24 mouse cellular contexts compared by ENCODE assay signal in the genomic region with DNA sequence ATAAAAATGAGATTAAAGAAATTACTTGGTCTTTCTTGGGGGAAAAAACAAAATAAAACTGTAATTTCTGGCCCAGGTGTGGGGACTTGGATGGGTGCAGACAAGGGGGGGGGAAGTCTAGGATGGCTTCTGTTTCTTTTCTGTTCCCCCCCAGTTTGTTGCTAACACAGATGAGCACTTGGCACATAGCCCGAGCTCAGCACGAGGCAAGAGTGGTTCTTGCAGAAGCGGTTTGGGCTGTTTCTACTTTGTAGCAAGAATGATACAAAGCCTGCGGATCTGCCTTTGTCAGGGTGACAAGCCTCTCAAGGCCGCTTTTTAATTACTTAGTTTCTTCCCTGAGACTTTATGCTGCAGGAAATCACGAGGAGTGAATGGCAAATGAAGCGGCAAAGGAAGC. TPM values are rescaled to one million over a fixed set of nuclear protein-coding genes. Genes with fewer than 3 reads are reported as not detected.
DNase-seq lines count a peak whose midpoint lies in the region; ATAC-seq and TF ChIP-seq lines count a peak whose summit lies in the region.
"Had no signal": no experiment of that assay in that cellular context is flagged by ENCODE, and none has a peak within 500 bp of the region (broad histone marks: within the 10 kb centered on the region; RNA-seq: fewer than 3 reads in every experiment).

No protein-coding gene starts in this region.

- TF ChIP-seq CTCF in midbrain, postnatal 0 days (IDR thresholded peaks at IDR 0.05) = no peak

- WGBS in hindbrain, embryonic 14.5 days = 37% methylated on average over 7 of the region's 7 CpGs
- WGBS in hindbrain, embryonic 13.5 days = 47% methylated on average over 7 of the region's 7 CpGs
- 31% methylated on average over 7 of the region's 7 CpGs for WGBS in midbrain, postnatal 0 days
- WGBS in midbrain, embryonic 15.5 days = 25% methylated on average over 7 of the region's 7 CpGs
- WGBS in embryonic facial prominence, embryonic 13.5 days = 50% methylated on average over 7 of the region's 7 CpGs
- 55% methylated on average over 7 of the region's 7 CpGs for WGBS in limb, embryonic 15.5 days

- no peaks in the 10 kb centered on the region for H3K9me3 ChIP-seq in hindbrain, embryonic 14.5 days (ENCODE audit: control insufficient read depth, low read length)
- no peaks in the 10 kb centered on the region for H3K9me3 ChIP-seq in hindbrain, embryonic 13.5 days
- no peaks in the 10 kb centered on the region for H3K9me3 ChIP-seq in midbrain, postnatal 0 days (ENCODE audit: low read length)
- no peaks in the 10 kb centered on the region for H3K9me3 ChIP-seq in midbrain, embryonic 15.5 days
- H3K9me3 ChIP-seq in embryonic facial prominence, embryonic 13.5 days = no peaks in the 10 kb centered on the region
- H3K9me3 ChIP-seq in limb, embryonic 15.5 days = no peaks in the 10 kb centered on the region
- H3K9me3 ChIP-seq: hindbrain, embryonic 12.5 days; midbrain, embryonic 10.5 days; neural tube, embryonic 15.5 days had no signal

- no peak overlapping the region for H3K4me2 ChIP-seq in hindbrain, embryonic 14.5 days (replicated peaks)
- H3K4me2 ChIP-seq in hindbrain, embryonic 13.5 days = no peak overlapping the region
- H3K4me2 ChIP-seq in midbrain, postnatal 0 days (ENCODE audit: low read depth, low read length, poor library complexity, severe bottlenecking) = no peak overlapping the region
- H3K4me2 ChIP-seq in midbrain, embryonic 15.5 days = no peak overlapping the region
- no peak overlapping the region for H3K4me2 ChIP-seq in embryonic facial prominence, embryonic 13.5 days
- H3K4me2 ChIP-seq in limb, embryonic 15.5 days = no peak overlapping the region
- H3K4me2 ChIP-seq: hindbrain, embryonic 12.5 days; neural tube, embryonic 15.5 days had no signal

- no peak overlapping the region for H3K9ac ChIP-seq in hindbrain, embryonic 14.5 days
- no peak overlapping the region for H3K9ac ChIP-seq in hindbrain, embryonic 13.5 days
- H3K9ac ChIP-seq in midbrain, postnatal 0 days (replicated peaks; ENCODE audit: low read length, poor library complexity, severe bottlenecking) = no peak overlapping the region
- no peak overlapping the region for H3K9ac ChIP-seq in midbrain, embryonic 15.5 days
- no peak overlapping the region for H3K9ac ChIP-seq in embryonic facial prominence, embryonic 13.5 days
- no peak overlapping the region for H3K9ac ChIP-seq in limb, embryonic 15.5 days
- H3K9ac ChIP-seq: hindbrain, embryonic 12.5 days; liver, postnatal 0 days; neural tube, embryonic 15.5 days had no signal

- H3K27ac ChIP-seq in hindbrain, embryonic 14.5 days = no peak overlapping the region
- H3K27ac ChIP-seq in hindbrain, embryonic 13.5 days = no peak overlapping the region
- H3K27ac ChIP-seq in midbrain, postnatal 0 days (ENCODE audit: low read depth, low read length) = no peak overlapping the region
- H3K27ac ChIP-seq in midbrain, embryonic 15.5 days = no peak overlapping the region
- peak overlapping the region; percentile 44; the same call in 1 of the 2 replicates for H3K27ac ChIP-seq in embryonic facial prominence, embryonic 13.5 days
- H3K27ac ChIP-seq in limb, embryonic 15.5 days = peak overlapping the region; percentile 59; the same call in 1 of the 2 replicates
- H3K27ac ChIP-seq: hindbrain, embryonic 12.5 days; kidney, postnatal 0 days; left cerebral cortex, adult 2 months; midbrain, embryonic 10.5 days; neural tube, embryonic 15.5 days; stomach, postnatal 0 days had no signal

- no peaks in the 10 kb centered on the region for H3K27me3 ChIP-seq in hindbrain, embryonic 14.5 days (ENCODE audit: control insufficient read depth, insufficient read depth, low read length)
- no peaks in the 10 kb centered on the region for H3K27me3 ChIP-seq in hindbrain, embryonic 13.5 days
- H3K27me3 ChIP-seq in midbrain, postnatal 0 days (ENCODE audit: insufficient read depth, low read length) = no peaks in the 10 kb centered on the region
- no peaks in the 10 kb centered on the region for H3K27me3 ChIP-seq in midbrain, embryonic 15.5 days (replicated peaks)
- H3K27me3 ChIP-seq in embryonic facial prominence, embryonic 13.5 days = no peaks in the 10 kb centered on the region
- no peaks in the 10 kb centered on the region for H3K27me3 ChIP-seq in limb, embryonic 15.5 days
- H3K27me3 ChIP-seq: hindbrain, embryonic 12.5 days; neural tube, embryonic 15.5 days had no signal

- no peak overlapping the region for H3K4me3 ChIP-seq in hindbrain, embryonic 14.5 days (replicated peaks; ENCODE audit: low read length)
- H3K4me3 ChIP-seq in hindbrain, embryonic 13.5 days = no peak overlapping the region
- H3K4me3 ChIP-seq in midbrain, postnatal 0 days (ENCODE audit: low read depth, low read length) = no peak overlapping the region
- no peak overlapping the region for H3K4me3 ChIP-seq in midbrain, embryonic 15.5 days
- H3K4me3 ChIP-seq in embryonic facial prominence, embryonic 13.5 days = no peak overlapping the region
- no peak overlapping the region for H3K4me3 ChIP-seq in limb, embryonic 15.5 days
- H3K4me3 ChIP-seq: erythroblast, embryonic 14.5 days; hindbrain, embryonic 12.5 days; left cerebral cortex, adult 2 months; midbrain, embryonic 10.5 days; myocyte; neural tube, embryonic 15.5 days had no signal

- no peak for ATAC-seq in hindbrain, embryonic 14.5 days (ENCODE audit: low FRiP score)
- ATAC-seq in hindbrain, embryonic 13.5 days (ENCODE audit: low FRiP score) = no peak
- no peak for ATAC-seq in midbrain, postnatal 0 days (ENCODE audit: low FRiP score)
- no peak for ATAC-seq in midbrain, embryonic 15.5 days (replicated peaks)
- no peak for ATAC-seq in embryonic facial prominence, embryonic 13.5 days (ENCODE audit: insufficient number of reproducible peaks, insufficient read depth, low FRiP score, low TSS enrichment, low read depth)
- no peak for ATAC-seq in limb, embryonic 15.5 days (ENCODE audit: insufficient number of reproducible peaks, low FRiP score, low TSS enrichment, low read depth)
- no peak for ATAC-seq in activated CD4-positive, CD25-positive, alpha-beta regulatory T cell, adult 4 months
- ATAC-seq: intestine, postnatal 0 days; liver, postnatal 0 days had no signal

- H3K4me1 ChIP-seq in hindbrain, embryonic 14.5 days (replicated peaks; ENCODE audit: control insufficient read depth, insufficient read depth, low read length) = no peaks in the 10 kb centered on the region
- H3K4me1 ChIP-seq in hindbrain, embryonic 13.5 days (replicated peaks) = 0 out of 2 replicates have a peak, but pooled peaks cover 3% of the 10 kb centered on the region
- H3K4me1 ChIP-seq in midbrain, postnatal 0 days (ENCODE audit: insufficient read depth, low read length) = 0 out of 2 replicates have a peak, but pooled peaks cover 3% of the 10 kb centered on the region
- 0 out of 2 replicates have a peak, but pooled peaks cover 8% of the 10 kb centered on the region for H3K4me1 ChIP-seq in midbrain, embryonic 15.5 days
- 0 out of 2 replicates have a peak, but pooled peaks cover 5% of the 10 kb centered on the region for H3K4me1 ChIP-seq in embryonic facial prominence, embryonic 13.5 days
- no peaks in the 10 kb centered on the region for H3K4me1 ChIP-seq in limb, embryonic 15.5 days
- H3K4me1 ChIP-seq: hindbrain, embryonic 12.5 days; midbrain, embryonic 10.5 days; neural tube, embryonic 15.5 days had no signal

- peak; percentile 41 for DNase-seq in hindbrain, embryonic 14.5 days (ENCODE audit: low spot score)
- DNase-seq in midbrain, postnatal 0 days (ENCODE audit: low spot score) = peak; percentile 51
- DNase-seq: adrenal gland, postnatal 14 days; cerebellum, adult 9-10 months; embryo, embryonic 11 days; gastrocnemius, postnatal 10 days; liver; liver, postnatal 0 days; lung, postnatal 4 days; thymus, postnatal 36 days had no signal

- no peaks in the 10 kb centered on the region for H3K36me3 ChIP-seq in hindbrain, embryonic 14.5 days (replicated peaks; ENCODE audit: control insufficient read depth, insufficient read depth)
- no peaks in the 10 kb centered on the region for H3K36me3 ChIP-seq in hindbrain, embryonic 13.5 days
- no peaks in the 10 kb centered on the region for H3K36me3 ChIP-seq in midbrain, postnatal 0 days (ENCODE audit: insufficient read depth, low read length)
- no peaks in the 10 kb centered on the region for H3K36me3 ChIP-seq in midbrain, embryonic 15.5 days (replicated peaks)
- no peaks in the 10 kb centered on the region for H3K36me3 ChIP-seq in embryonic facial prominence, embryonic 13.5 days
- no peaks in the 10 kb centered on the region for H3K36me3 ChIP-seq in limb, embryonic 15.5 days
- H3K36me3 ChIP-seq: hindbrain, embryonic 12.5 days; midbrain, embryonic 10.5 days; neural tube, embryonic 15.5 days had no signal

RNA-seq across cellular contexts. Expression of a gene that starts 43.4 kb away (rescaled TPM):
- 0.13 and 0.29 TPM in 2 replicates for polyA plus RNA-seq in hindbrain, embryonic 14.5 days (2014; fragmentation: Nextera tagmentation; extraction: Ambion mirVana)
- polyA plus RNA-seq in hindbrain, embryonic 13.5 days (2015; fragmentation: Nextera tagmentation; extraction: Ambion mirVana) = 0.05 and 0.22 TPM in 2 replicates
- total RNA-seq in midbrain, postnatal 0 days (2014; rRNA removed) = 0.19 and 0.49 TPM in 2 replicates
- 0.28 and 0.38 TPM in 2 replicates for polyA plus RNA-seq in midbrain, postnatal 0 days (2015; fragmentation: Nextera tagmentation; extraction: Ambion mirVana)
- polyA plus RNA-seq in midbrain, embryonic 15.5 days (2015; fragmentation: Nextera tagmentation; extraction: Ambion mirVana) = 0.20 and 0.32 TPM in 2 replicates
- polyA plus RNA-seq in embryonic facial prominence, embryonic 13.5 days (2015; fragmentation: Nextera tagmentation; extraction: Ambion mirVana) = 0.21 and 0.29 TPM in 2 replicates
- polyA plus RNA-seq in limb, embryonic 15.5 days (2015; fragmentation: Nextera tagmentation; extraction: Ambion mirVana) = 0.20 and 0.41 TPM in 2 replicates
- not detected for polyA plus RNA-seq in activated CD4-positive, CD25-positive, alpha-beta regulatory T cell, adult 4 months (2017; shearing (Covaris generic))
- polyA plus RNA-seq: erythroblast, embryonic 14.5 days had no signal

Comparison
In these comparisons a context has a peak if more than half of its experiments do, and no peak if none do; other contexts are left out.
1. H3K27ac ChIP-seq: peak in embryonic facial prominence, embryonic 13.5 days (single experiment) and limb, embryonic 15.5 days (single experiment); none in hindbrain, embryonic 14.5 days (single experiment), hindbrain, embryonic 13.5 days (single experiment), midbrain, postnatal 0 days (single experiment) and midbrain, embryonic 15.5 days (single experiment).